Mouse (Mus musculus) lung, embryonic 14.5 days (tissue): Measurements from ENCODE around the gene Armc9. TPM values are rescaled to one million over a fixed set of nuclear protein-coding genes. Genes with fewer than 3 reads are reported as not detected.

Experiments
- ATAC-seq: fragments of 200-750 bp; cut with Nextera tagmentation; 2 replicates; pipeline ENCODE4 v1.8.0; 2017; ENCODE audit warnings: mild to moderate bottlenecking, moderate TSS enrichment, moderate library complexity; ENCODE audit not compliant: insufficient read depth
- DNase-seq: peaks from one replicate; pipeline ENCODE4 v3.0.0-alpha.2; 2015
- H3K27ac ChIP-seq: fragments of 300-500 bp; sonication (generic); 2 replicates; pipeline ENCODE4 v1.5.1; 2014; ENCODE audit warnings: low read depth, mild to moderate bottlenecking, moderate library complexity
- H3K27me3 ChIP-seq: fragments of 300-500 bp; sonication (generic); 2 replicates; pipeline ENCODE4 v1.6.1; 2014; ENCODE audit warnings: low read length, control low read depth; ENCODE audit not compliant: insufficient read depth
- H3K36me3 ChIP-seq: fragments of 300-500 bp; sonication (generic); 2 replicates; pipeline ENCODE4 v1.6.1; 2014; ENCODE audit warnings: control low read depth; ENCODE audit not compliant: insufficient read depth
- H3K4me1 ChIP-seq: fragments of 300-500 bp; sonication (generic); 2 replicates; pipeline ENCODE4 v1.6.1; 2014; ENCODE audit warnings: antibody characterized with exemption, control low read depth; ENCODE audit not compliant: insufficient read depth
- H3K4me2 ChIP-seq: fragments of 300-500 bp; sonication (generic); 2 replicates; pipeline ENCODE4 v1.6.1; 2014; ENCODE audit warnings: mild to moderate bottlenecking
- H3K4me3 ChIP-seq: fragments of 300-500 bp; sonication (generic); 2 replicates; pipeline ENCODE4 v1.5.1; 2014; ENCODE audit warnings: low read depth, low read length
- H3K9ac ChIP-seq: fragments of 300-500 bp; sonication (generic); 2 replicates; pipeline ENCODE4 v1.6.1; 2014
- H3K9me3 ChIP-seq: fragments of 300-500 bp; sonication (generic); 2 replicates; pipeline ENCODE4 v1.6.1; 2016; ENCODE audit warnings: low read depth, low read length, control low read depth
- CTCF ChIP-seq: IDR thresholded peaks from 2 replicates; pipeline ENCODE4 v1.5.1; 2016; ENCODE audit warnings: antibody characterized with exemption, low read depth
- WGBS: fragments of 180-500 bp; shearing (Covaris S2); extraction: QIAGEN DNeasy Blood & Tissue Kit; methylation state at CpG from one replicate; pipeline ENCODE4 v1.1.7; 2014; 5-methylcytosine and 5-hydroxymethylcytosine counted together
- polyA plus RNA-seq: library from polyadenylated mRNA; unstranded; fragments of >200 nt; fragmentation: Nextera tagmentation; extraction: Ambion mirVana; gene quantifications from 2 replicates; pipeline ENCODE4 v1.2.1, GENCODE M21; 2014

Gene Armc9
- polyA plus RNA-seq, 1 experiment from 2014 or later = 28.2 TPM

DNA sequence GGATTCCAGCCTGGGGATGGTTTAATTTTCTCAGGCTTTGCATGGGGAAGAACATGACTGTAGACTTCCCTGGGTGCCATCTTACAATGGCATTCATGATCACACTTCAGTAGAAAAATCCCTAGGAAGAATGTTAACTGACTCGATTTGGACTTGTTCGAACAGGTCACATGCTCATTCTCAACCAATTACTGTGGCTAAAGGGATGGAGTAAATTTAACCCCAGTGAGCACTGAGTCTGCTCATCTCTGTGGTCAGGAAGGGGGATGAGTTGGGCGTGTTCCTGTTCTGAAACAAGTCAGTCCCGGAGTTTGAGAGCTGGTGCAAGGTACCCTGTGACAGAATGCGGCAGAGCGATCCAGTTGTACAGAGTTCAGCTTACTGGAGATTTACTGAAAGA, 3.7 kb upstream of the Armc9 start:
- ATAC-seq (no peak), DNase-seq (no peak)
- Histone ChIP-seq H3K4me3 (no peak overlapping the region), H3K27me3 (no peaks in the 10 kb centered on the region), H3K4me2 (no peak overlapping the region), H3K27ac (no peak overlapping the region), H3K9ac (no peak overlapping the region), H3K9me3 (no peaks in the 10 kb centered on the region), H3K36me3 (no peaks in the 10 kb centered on the region), H3K4me1 (peaks cover 8% of the 10 kb centered on the region)
- 77% methylated on average over 6 of the region's 6 CpGs for WGBS
- TF ChIP-seq CTCF = no peak

DNA sequence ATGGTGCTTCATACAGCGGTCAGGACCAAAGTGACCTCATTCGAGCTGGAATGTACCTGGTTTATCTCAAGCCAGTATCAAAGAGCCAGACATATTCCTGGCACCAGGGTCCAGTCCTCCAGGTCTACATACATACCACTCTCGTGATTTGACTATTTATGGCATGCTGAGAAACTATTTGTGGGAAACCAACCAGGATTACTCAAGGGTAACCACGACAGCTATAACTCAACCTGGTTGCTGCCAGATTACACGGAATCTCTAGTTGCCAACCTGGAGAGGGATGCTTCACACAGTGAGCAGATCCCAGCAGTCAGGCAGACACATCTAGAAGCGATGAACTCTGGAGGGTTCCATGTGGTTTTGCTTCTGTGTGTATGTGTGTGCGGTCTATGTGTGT, 3.2 kb upstream of the Armc9 start:
- Histone ChIP-seq H3K4me2 (no peak overlapping the region), H3K9ac (no peak overlapping the region), H3K9me3 (no peaks in the 10 kb centered on the region), H3K4me1 (peaks cover 8% of the 10 kb centered on the region), H3K27me3 (no peaks in the 10 kb centered on the region), H3K27ac (no peak overlapping the region), H3K4me3 (no peak overlapping the region), H3K36me3 (no peaks in the 10 kb centered on the region)
- TF ChIP-seq CTCF = no peak
- WGBS = 84% methylated on average over 7 of the region's 7 CpGs
- no peak for ATAC-seq
- no peak for DNase-seq

DNA sequence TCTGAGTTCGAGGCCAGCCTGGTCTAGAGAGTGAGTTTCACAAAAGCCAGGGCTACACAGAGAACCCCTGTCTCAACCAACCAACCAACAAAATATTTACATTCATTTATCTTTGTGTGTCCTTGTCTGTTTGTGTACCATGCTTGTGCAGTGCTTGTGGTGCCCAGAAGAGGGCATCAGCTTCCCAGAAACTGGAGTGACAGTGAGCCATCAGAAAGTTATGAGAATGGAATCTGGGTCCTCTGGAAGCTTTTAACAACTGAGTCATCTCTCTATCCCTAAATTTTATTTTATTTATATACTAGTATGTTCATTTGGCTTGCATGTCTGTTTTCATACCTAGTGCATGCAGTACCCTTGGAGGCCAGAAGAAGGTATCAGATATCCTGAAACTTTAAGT, 2.0 kb upstream of the Armc9 start:
- H3K9ac ChIP-seq = no peak overlapping the region
- ATAC-seq = no peak

DNA sequence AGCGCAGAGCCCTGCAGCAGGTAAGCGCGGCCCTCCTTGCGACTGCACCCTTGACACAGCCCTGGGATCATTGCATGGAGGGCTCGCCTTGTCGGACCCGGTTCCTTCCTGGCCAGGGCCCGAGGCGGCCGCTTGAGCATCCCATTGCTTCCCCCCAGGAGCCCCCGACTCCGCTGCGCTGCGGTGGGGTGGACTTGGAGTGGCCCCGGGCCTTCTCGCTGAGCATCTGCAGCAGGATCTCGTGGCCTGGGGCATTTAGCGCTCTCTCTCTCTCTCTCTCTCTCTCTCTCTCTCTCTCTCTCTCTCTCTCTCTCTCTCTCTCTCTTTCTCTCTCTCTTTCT, 214 bp downstream of the Armc9 start:
- Histone ChIP-seq H3K4me3 (peak overlapping the region; percentile 75), H3K27ac (no peak overlapping the region), H3K27me3 (no peaks in the 10 kb centered on the region), H3K4me2 (peak overlapping the region; percentile 76), H3K9me3 (no peaks in the 10 kb centered on the region), H3K9ac (peak overlapping the region; percentile 56), H3K4me1 (peaks cover 8% of the 10 kb centered on the region), H3K36me3 (peaks cover 4% of the 10 kb centered on the region; the same call in 1 of the 2 replicates)
- WGBS = 0% methylated on average over 18 of the region's 18 CpGs
- no peak for ATAC-seq
- DNase-seq = no peak
- TF ChIP-seq CTCF = no peak

More for the DNA sequence above, 2.0 kb upstream of the Armc9 start:
- H3K27ac ChIP-seq = no peak overlapping the region
- DNase-seq = peak; percentile 13
- peak; percentile 35; the same call in 1 of the 2 replicates for TF ChIP-seq CTCF
- WGBS = 92% methylated on average over 1 of the region's 1 CpGs
- no peak overlapping the region for H3K4me2 ChIP-seq
- no peaks in the 10 kb centered on the region for H3K9me3 ChIP-seq
- H3K4me3 ChIP-seq = no peak overlapping the region
- H3K36me3 ChIP-seq = no peaks in the 10 kb centered on the region
- no peaks in the 10 kb centered on the region for H3K27me3 ChIP-seq
- H3K4me1 ChIP-seq = peaks cover 8% of the 10 kb centered on the region

DNA sequence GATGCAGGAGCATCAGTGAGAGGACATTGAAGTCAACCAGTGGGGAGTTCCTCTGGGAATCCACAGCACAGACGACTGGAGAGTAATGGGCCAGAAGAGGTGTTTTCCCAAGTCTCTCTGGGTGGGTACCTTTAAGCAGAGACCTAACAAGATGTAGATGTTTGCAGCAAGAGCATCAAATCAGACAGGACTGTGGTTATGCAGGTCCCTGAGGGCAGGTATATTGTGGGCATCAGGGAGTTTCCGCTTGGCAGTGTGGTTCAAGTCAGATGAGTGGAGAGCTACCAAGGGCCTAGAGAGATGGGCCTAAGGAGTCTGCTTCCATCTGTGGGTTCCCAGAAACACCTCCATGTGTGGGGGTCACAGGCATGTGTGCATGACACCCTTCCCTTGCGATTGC, 1.5 kb downstream of the Armc9 start:
- ATAC-seq = no peak
- H3K4me1 ChIP-seq = peaks cover 8% of the 10 kb centered on the region
- H3K27ac ChIP-seq = no peak overlapping the region
- no peak for TF ChIP-seq CTCF
- no peak for DNase-seq
- H3K9ac ChIP-seq = 0 out of 2 replicates have a peak overlapping the region, but pooled peaks have one; percentile 20
- H3K4me2 ChIP-seq = no peak overlapping the region
- H3K9me3 ChIP-seq = no peaks in the 10 kb centered on the region
- H3K27me3 ChIP-seq = no peaks in the 10 kb centered on the region
- no peak overlapping the region for H3K4me3 ChIP-seq
- WGBS = 76% methylated on average over 3 of the region's 3 CpGs
- peaks cover 17% of the 10 kb centered on the region for H3K36me3 ChIP-seq

DNA sequence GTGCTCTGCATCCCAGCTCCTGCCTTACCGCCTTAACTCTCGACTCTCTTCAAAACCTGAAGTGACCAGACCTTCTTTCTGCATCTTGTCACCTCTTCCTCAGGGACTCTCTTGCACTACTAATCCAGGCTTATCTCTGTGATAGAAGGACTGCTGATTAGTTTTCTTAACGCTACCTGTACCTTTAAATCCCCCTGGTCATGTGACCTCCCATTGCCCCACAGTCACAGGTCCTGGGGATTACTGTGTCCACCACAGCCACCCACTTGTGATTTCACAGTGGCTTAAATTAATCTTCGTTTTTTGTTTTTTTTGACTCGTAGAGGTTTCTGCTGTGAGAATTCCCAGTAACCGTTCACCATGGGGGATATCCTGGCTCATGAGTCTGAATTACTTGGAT, 2.0 kb downstream of the Armc9 start:
- Histone ChIP-seq H3K4me1 (peaks cover 8% of the 10 kb centered on the region), H3K36me3 (peaks cover 22% of the 10 kb centered on the region), H3K9ac (no peak overlapping the region), H3K9me3 (no peaks in the 10 kb centered on the region), H3K4me2 (no peak overlapping the region), H3K27ac (no peak overlapping the region), H3K4me3 (no peak overlapping the region), H3K27me3 (no peaks in the 10 kb centered on the region)
- ATAC-seq (no peak), DNase-seq (no peak)
- TF ChIP-seq CTCF = no peak
- 84% methylated on average over 6 of the region's 6 CpGs for whole genome bisulfite sequencing

DNA sequence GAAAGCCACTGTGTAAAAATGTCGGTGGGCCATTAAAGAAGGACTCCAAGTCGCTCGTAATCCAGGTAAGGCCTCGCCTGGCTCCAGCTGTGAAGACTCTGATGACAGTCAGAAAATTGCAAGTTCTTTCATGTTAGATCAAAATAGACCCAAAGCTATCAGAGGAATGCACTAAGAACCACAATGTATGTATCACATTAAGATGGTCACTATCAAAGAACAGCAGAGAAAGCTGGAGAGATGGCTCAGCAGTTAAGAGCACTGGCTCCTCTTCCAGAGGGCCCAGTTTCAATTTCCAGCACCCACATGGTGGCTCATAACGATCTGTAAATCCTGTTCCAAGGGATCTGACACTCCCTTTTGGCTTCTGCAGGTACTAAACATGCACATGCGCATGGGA, 5.5 kb downstream of the Armc9 start:
- H3K27ac ChIP-seq = no peak overlapping the region
- peaks cover 4% of the 10 kb centered on the region; the same call in 1 of the 2 replicates for H3K4me1 ChIP-seq
- H3K27me3 ChIP-seq = no peaks in the 10 kb centered on the region
- no peak overlapping the region for H3K4me3 ChIP-seq
- TF ChIP-seq CTCF = no peak
- no peaks in the 10 kb centered on the region for H3K9me3 ChIP-seq
- H3K36me3 ChIP-seq = peaks cover 42% of the 10 kb centered on the region
- H3K4me2 ChIP-seq = no peak overlapping the region
- ATAC-seq (no peak), DNase-seq (no peak)
- 90% methylated on average over 6 of the region's 6 CpGs for WGBS
- no peak overlapping the region for H3K9ac ChIP-seq

DNA sequence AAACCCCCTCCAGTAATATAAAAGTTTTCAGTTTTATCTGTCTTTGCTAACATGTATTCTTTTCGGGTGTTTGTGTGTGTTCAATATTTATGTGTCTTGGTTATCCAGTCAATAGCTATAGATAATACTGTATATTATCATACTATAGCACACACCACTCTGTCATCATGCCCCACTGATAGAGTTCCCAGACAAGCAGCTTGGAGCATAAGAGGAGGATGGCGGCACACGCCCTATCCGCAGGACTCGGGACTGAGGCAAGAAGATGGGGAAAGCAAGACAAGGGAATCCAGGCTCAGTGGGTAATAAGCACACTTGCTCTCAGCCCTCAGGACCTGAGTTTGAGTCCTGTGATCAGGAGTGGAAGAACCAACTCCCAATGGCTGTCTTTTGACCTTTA, 5.9 kb downstream of the Armc9 start:
- WGBS = 88% methylated on average over 5 of the region's 5 CpGs
- ATAC-seq = no peak
- H3K4me2 ChIP-seq = no peak overlapping the region

More for the DNA sequence above, 5.9 kb downstream of the Armc9 start:
- H3K9ac ChIP-seq = no peak overlapping the region
- DNase-seq = no peak
- H3K4me1 ChIP-seq = peaks cover under 1% of the 10 kb centered on the region; the same call in 1 of the 2 replicates
- H3K27ac ChIP-seq = no peak overlapping the region
- no peaks in the 10 kb centered on the region for H3K27me3 ChIP-seq
- H3K4me3 ChIP-seq = no peak overlapping the region
- H3K36me3 ChIP-seq = peaks cover 46% of the 10 kb centered on the region
- H3K9me3 ChIP-seq = no peaks in the 10 kb centered on the region
- no peak for TF ChIP-seq CTCF
